Comparison of ENCODE assay signal across 12 mouse cellular contexts in the genomic region with DNA sequence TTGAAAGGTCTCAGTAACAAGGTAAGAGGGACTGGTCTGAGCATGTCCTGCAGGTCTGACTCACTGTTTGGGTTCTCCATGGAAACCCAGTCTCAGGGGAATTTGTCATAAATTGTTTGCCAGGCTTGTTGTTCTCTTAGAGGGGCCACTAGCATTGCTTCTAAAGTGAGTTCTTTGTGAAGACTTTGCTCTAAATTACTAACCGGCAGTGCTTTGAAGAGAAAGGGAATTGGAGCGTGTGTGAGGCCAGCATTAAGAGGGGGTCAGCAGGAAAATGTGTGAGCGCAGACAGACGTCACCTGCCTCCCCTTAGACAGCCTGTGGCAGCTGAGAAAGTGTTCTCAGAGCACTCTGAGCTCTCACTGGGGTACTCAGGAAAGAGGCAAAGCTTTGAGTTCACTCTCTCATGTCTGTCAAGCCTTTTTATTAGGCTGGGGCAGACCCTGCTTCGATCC.
DNase-seq lines count a peak whose midpoint lies in the region; ATAC-seq lines count a peak whose summit lies in the region.
"Had no signal": no experiment of that assay in that cellular context is flagged by ENCODE, and none has a peak within 500 bp of the region (broad histone marks: within the 10 kb centered on the region; RNA-seq: fewer than 3 reads in every experiment).

No protein-coding gene starts in this region.

- peaks cover 9% of the 10 kb centered on the region for H3K4me1 ChIP-seq in midbrain, embryonic 10.5 days
- no peaks in the 10 kb centered on the region for H3K4me1 ChIP-seq in midbrain, embryonic 11.5 days (ENCODE audit: control insufficient read depth, insufficient read depth, low read length)
- peaks cover 30% of the 10 kb centered on the region for H3K4me1 ChIP-seq in embryonic facial prominence, embryonic 10.5 days
- peaks cover 16% of the 10 kb centered on the region for H3K4me1 ChIP-seq in hindbrain, embryonic 14.5 days (replicated peaks; ENCODE audit: control insufficient read depth, insufficient read depth, low read length)
- H3K4me1 ChIP-seq in midbrain, embryonic 16.5 days (ENCODE audit: control insufficient read depth, insufficient read depth, low read length), result no peaks in the 10 kb centered on the region; the same call in 1 of the 2 replicates
- peaks cover 10% of the 10 kb centered on the region for H3K4me1 ChIP-seq in kidney, embryonic 15.5 days

- DNase-seq in midbrain, embryonic 10.5 days (ENCODE audit: low spot score), result no peak
- DNase-seq in midbrain, embryonic 11.5 days (ENCODE audit: low spot score, missing footprints), result no peak
- no peak for DNase-seq in embryonic facial prominence, embryonic 10.5 days (ENCODE audit: low spot score)
- no peak for DNase-seq in hindbrain, embryonic 14.5 days (ENCODE audit: low spot score)
- DNase-seq in natural killer cell, adult 2 months (ENCODE audit: low spot score in 2 of 2), result no peak
- DNase-seq in left cerebral cortex, adult 8-10 months (ENCODE audit: low spot score in 2 of 2), result no peak
- DNase-seq: liver, postnatal 0 days had no signal

- WGBS in midbrain, embryonic 10.5 days, result 27% methylated on average over 5 of the region's 5 CpGs
- 24% methylated on average over 5 of the region's 5 CpGs for WGBS in midbrain, embryonic 11.5 days
- 22% methylated on average over 5 of the region's 5 CpGs for WGBS in embryonic facial prominence, embryonic 10.5 days
- WGBS in hindbrain, embryonic 14.5 days, result 17% methylated on average over 5 of the region's 5 CpGs
- WGBS in midbrain, embryonic 16.5 days, result 15% methylated on average over 5 of the region's 5 CpGs
- 25% methylated on average over 5 of the region's 5 CpGs for WGBS in kidney, embryonic 15.5 days

- no peak overlapping the region for H3K4me3 ChIP-seq in midbrain, embryonic 10.5 days
- H3K4me3 ChIP-seq in midbrain, embryonic 11.5 days (ENCODE audit: low read depth, low read length), result no peak overlapping the region
- no peak overlapping the region for H3K4me3 ChIP-seq in embryonic facial prominence, embryonic 10.5 days
- no peak overlapping the region for H3K4me3 ChIP-seq in hindbrain, embryonic 14.5 days (replicated peaks; ENCODE audit: low read length)
- H3K4me3 ChIP-seq in midbrain, embryonic 16.5 days (ENCODE audit: low read depth, low read length), result no peak overlapping the region
- H3K4me3 ChIP-seq in kidney, embryonic 15.5 days (replicated peaks), result no peak overlapping the region
- H3K4me3 ChIP-seq: embryonic facial prominence, embryonic 13.5 days had no signal

- H3K9ac ChIP-seq in midbrain, embryonic 11.5 days (ENCODE audit: low read length), result no peak overlapping the region
- H3K9ac ChIP-seq in hindbrain, embryonic 14.5 days, result no peak overlapping the region
- H3K9ac ChIP-seq in midbrain, embryonic 16.5 days (ENCODE audit: low read depth, low read length), result no peak overlapping the region
- no peak overlapping the region for H3K9ac ChIP-seq in kidney, embryonic 15.5 days
- H3K9ac ChIP-seq: embryonic facial prominence, embryonic 13.5 days; liver, postnatal 0 days had no signal

- no peaks in the 10 kb centered on the region for H3K9me3 ChIP-seq in midbrain, embryonic 10.5 days (replicated peaks)
- no peaks in the 10 kb centered on the region for H3K9me3 ChIP-seq in midbrain, embryonic 11.5 days (ENCODE audit: control insufficient read depth, low read length)
- no peaks in the 10 kb centered on the region for H3K9me3 ChIP-seq in embryonic facial prominence, embryonic 10.5 days
- no peaks in the 10 kb centered on the region for H3K9me3 ChIP-seq in hindbrain, embryonic 14.5 days (ENCODE audit: control insufficient read depth, low read length)
- H3K9me3 ChIP-seq in midbrain, embryonic 16.5 days (replicated peaks; ENCODE audit: control insufficient read depth, low read length, poor library complexity, severe bottlenecking), result no peaks in the 10 kb centered on the region
- H3K9me3 ChIP-seq in kidney, embryonic 15.5 days (replicated peaks), result no peaks in the 10 kb centered on the region
- H3K9me3 ChIP-seq: embryonic facial prominence, embryonic 13.5 days had no signal

- no peaks in the 10 kb centered on the region for H3K36me3 ChIP-seq in midbrain, embryonic 10.5 days
- H3K36me3 ChIP-seq in midbrain, embryonic 11.5 days (ENCODE audit: control insufficient read depth, insufficient read depth, low read length), result no peaks in the 10 kb centered on the region
- no peaks in the 10 kb centered on the region for H3K36me3 ChIP-seq in embryonic facial prominence, embryonic 10.5 days (replicated peaks)
- no peaks in the 10 kb centered on the region for H3K36me3 ChIP-seq in hindbrain, embryonic 14.5 days (replicated peaks; ENCODE audit: control insufficient read depth, insufficient read depth)
- H3K36me3 ChIP-seq in midbrain, embryonic 16.5 days (ENCODE audit: control insufficient read depth, insufficient read depth, low read length), result no peaks in the 10 kb centered on the region
- H3K36me3 ChIP-seq in kidney, embryonic 15.5 days, result no peaks in the 10 kb centered on the region
- H3K36me3 ChIP-seq: embryonic facial prominence, embryonic 13.5 days had no signal

- no peaks in the 10 kb centered on the region for H3K27me3 ChIP-seq in midbrain, embryonic 10.5 days (ENCODE audit: low read depth, poor library complexity, severe bottlenecking)
- H3K27me3 ChIP-seq in midbrain, embryonic 11.5 days (ENCODE audit: control insufficient read depth, insufficient read depth, low read length), result no peaks in the 10 kb centered on the region
- H3K27me3 ChIP-seq in embryonic facial prominence, embryonic 10.5 days (replicated peaks; ENCODE audit: low read depth, poor library complexity, severe bottlenecking), result no peaks in the 10 kb centered on the region
- H3K27me3 ChIP-seq in hindbrain, embryonic 14.5 days (ENCODE audit: control insufficient read depth, insufficient read depth, low read length), result no peaks in the 10 kb centered on the region
- H3K27me3 ChIP-seq in midbrain, embryonic 16.5 days (ENCODE audit: control insufficient read depth, insufficient read depth, low read depth, low read length), result no peaks in the 10 kb centered on the region
- no peaks in the 10 kb centered on the region for H3K27me3 ChIP-seq in kidney, embryonic 15.5 days
- H3K27me3 ChIP-seq: embryonic facial prominence, embryonic 13.5 days had no signal

- no peak overlapping the region for H3K4me2 ChIP-seq in midbrain, embryonic 11.5 days
- H3K4me2 ChIP-seq in hindbrain, embryonic 14.5 days (replicated peaks), result no peak overlapping the region
- H3K4me2 ChIP-seq in midbrain, embryonic 16.5 days (ENCODE audit: low read length), result no peak overlapping the region
- no peak overlapping the region for H3K4me2 ChIP-seq in kidney, embryonic 15.5 days
- H3K4me2 ChIP-seq: embryonic facial prominence, embryonic 13.5 days had no signal

- peak overlapping the region; percentile 30; the same call in 1 of the 2 replicates for H3K27ac ChIP-seq in midbrain, embryonic 10.5 days (replicated peaks)
- no peak overlapping the region for H3K27ac ChIP-seq in midbrain, embryonic 11.5 days (ENCODE audit: low read depth, low read length)
- H3K27ac ChIP-seq in embryonic facial prominence, embryonic 10.5 days (replicated peaks), result peak overlapping the region; percentile 57
- H3K27ac ChIP-seq in hindbrain, embryonic 14.5 days, result peak overlapping the region; percentile 33; the same call in 1 of the 2 replicates
- no peak overlapping the region for H3K27ac ChIP-seq in midbrain, embryonic 16.5 days (ENCODE audit: low read length)
- H3K27ac ChIP-seq in kidney, embryonic 15.5 days, result no peak overlapping the region
- H3K27ac ChIP-seq: embryonic facial prominence, embryonic 13.5 days had no signal

- no peak for ATAC-seq in midbrain, embryonic 11.5 days (ENCODE audit: low FRiP score)
- ATAC-seq in hindbrain, embryonic 14.5 days (ENCODE audit: low FRiP score), result no peak
- peak; percentile 37; the same call in 1 of the 2 replicates for ATAC-seq in midbrain, embryonic 16.5 days
- ATAC-seq in kidney, embryonic 15.5 days (replicated peaks; ENCODE audit: low FRiP score), result no peak
- ATAC-seq: CD4-positive, CD25-positive, alpha-beta regulatory T cell, adult 4 months; intestine, embryonic 16.5 days; liver, postnatal 0 days had no signal

Comparison
In these comparisons a context has a peak if more than half of its experiments do, and no peak if none do; other contexts are left out.
1. H3K27ac ChIP-seq: peak in midbrain, embryonic 10.5 days (single experiment), embryonic facial prominence, embryonic 10.5 days (single experiment) and hindbrain, embryonic 14.5 days (single experiment); none in midbrain, embryonic 11.5 days (single experiment), midbrain, embryonic 16.5 days (single experiment) and kidney, embryonic 15.5 days (single experiment).